Mouse (Mus musculus) stomach, postnatal 0 days (tissue): ENCODE measurements at regions not wholly inside any gene's neighbourhood (a gene's known extent, or its start where the extent isn't known, plus 50 kb on each side); places are given as distances from the start of the nearest gene placed in this dataset.
A peak's percentile ranks its signal among the peaks of the same experiment; 100 is the strongest.

Experiments used
- ATAC-seq: fragments of 200-750 bp; cut with Nextera tagmentation; 2 replicates; pipeline ENCODE4 v1.8.0; 2017; ENCODE audit not compliant: low FRiP score, low TSS enrichment
- DNase-seq: peaks from one replicate; pipeline ENCODE4 v3.0.0-alpha.2; 2016; ENCODE audit warnings: low spot score
- H3K27ac ChIP-seq: fragments of 300-500 bp; sonication (generic); replicated peaks from 2 replicates; pipeline ENCODE4 v1.5.1; 2014; ENCODE audit warnings: mild to moderate bottlenecking, control low read depth
- H3K27me3 ChIP-seq: fragments of 300-500 bp; sonication (generic); 2 replicates; pipeline ENCODE4 v1.6.1; 2014; ENCODE audit warnings: low read length; ENCODE audit not compliant: control insufficient read depth, insufficient read depth
- H3K36me3 ChIP-seq: fragments of 300-500 bp; sonication (generic); 2 replicates; pipeline ENCODE4 v1.6.1; 2014; ENCODE audit warnings: low read length, mixed read lengths; ENCODE audit not compliant: control insufficient read depth, insufficient read depth
- H3K4me1 ChIP-seq: fragments of 300-500 bp; sonication (generic); replicated peaks from 2 replicates; pipeline ENCODE4 v1.6.1; 2014; ENCODE audit warnings: antibody characterized with exemption; ENCODE audit not compliant: control insufficient read depth, insufficient read depth
- H3K4me2 ChIP-seq: fragments of 300-500 bp; sonication (generic); replicated peaks from 2 replicates; pipeline ENCODE4 v1.6.1; 2014; ENCODE audit warnings: low read depth, mild to moderate bottlenecking, control low read depth, moderate library complexity
- H3K4me3 ChIP-seq: fragments of 300-500 bp; sonication (generic); 2 replicates; pipeline ENCODE4 v1.5.1; 2014; ENCODE audit warnings: low read depth, low read length, control low read depth
- H3K9ac ChIP-seq: fragments of 300-500 bp; sonication (generic); 2 replicates; pipeline ENCODE4 v1.6.1; 2014; ENCODE audit warnings: mild to moderate bottlenecking, low read length, control low read depth, mixed read lengths
- H3K9me3 ChIP-seq: fragments of 300-500 bp; sonication (generic); 2 replicates; pipeline ENCODE4 v1.6.1; 2016; ENCODE audit warnings: low read length; ENCODE audit not compliant: control insufficient read depth
- CTCF ChIP-seq: IDR thresholded peaks from 2 replicates; pipeline ENCODE4 v1.5.1; 2016; ENCODE audit warnings: antibody characterized with exemption, low read depth, mild to moderate bottlenecking, moderate library complexity
- EP300 ChIP-seq: optimal IDR thresholded peaks from 2 replicates; pipeline ENCODE3; 2016; ENCODE audit warnings: antibody characterized with exemption
- WGBS: fragments of 180-500 bp; shearing (Covaris S2); extraction: QIAGEN DNeasy Blood & Tissue Kit; methylation state at CpG from one replicate; pipeline ENCODE4 v1.1.7; 2014; 5-methylcytosine and 5-hydroxymethylcytosine counted together

DNA sequence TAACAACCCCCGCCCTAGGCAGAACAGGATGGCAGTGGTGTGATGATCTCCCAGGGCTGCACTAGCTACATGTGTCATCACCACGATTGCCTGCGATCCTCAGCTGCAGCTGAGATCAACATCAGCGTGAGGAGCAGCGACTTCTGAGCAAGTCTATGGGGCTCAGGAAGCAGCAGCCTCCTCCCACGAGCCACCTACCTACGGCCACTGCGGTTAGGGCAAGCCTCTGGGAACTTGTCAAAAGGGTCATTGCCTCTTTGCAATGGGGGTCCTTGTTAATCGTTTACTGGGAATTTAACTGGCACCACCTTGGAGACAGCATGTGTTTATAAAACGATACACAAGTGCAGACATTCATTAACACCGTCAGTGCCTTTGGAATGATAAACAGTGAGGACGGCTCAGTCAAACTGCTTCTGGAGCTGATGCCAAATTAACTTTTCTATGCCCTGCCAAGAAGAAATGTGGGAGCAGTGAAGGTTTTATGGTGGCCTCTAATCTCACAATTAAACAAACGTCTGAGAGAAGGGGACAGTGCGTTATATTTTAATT is 118.8 kb upstream of the Cxcl12 start:
- H3K4me3 ChIP-seq = no peak overlapping the region
- DNase-seq = no peak

DNA sequence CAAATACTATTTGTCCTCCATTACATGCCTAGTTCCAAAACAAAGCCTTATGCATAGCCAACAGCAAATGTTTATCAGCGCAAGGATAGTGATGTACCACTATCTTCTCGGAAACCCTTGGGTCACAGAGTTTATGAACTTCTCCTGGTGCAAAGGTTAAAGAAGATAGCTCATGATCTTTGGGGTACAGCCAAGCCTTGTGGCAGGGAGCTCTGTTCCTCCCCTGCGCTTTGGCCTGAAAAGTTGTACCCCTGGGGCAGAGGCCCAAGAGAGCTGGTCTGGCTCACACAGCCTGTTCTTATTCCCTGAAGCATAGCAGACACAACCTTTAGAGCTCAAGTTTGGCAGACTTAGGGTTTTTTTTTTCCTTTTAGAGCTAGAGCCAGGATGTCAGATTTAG is 107.6 kb upstream of the Cxcl12 start:
- Histone ChIP-seq H3K4me2 (no peak overlapping the region), H3K4me3 (no peak overlapping the region), H3K27ac (no peak overlapping the region), H3K4me1 (no peaks in the 10 kb centered on the region), H3K36me3 (no peaks in the 10 kb centered on the region), H3K27me3 (no peaks in the 10 kb centered on the region), H3K9me3 (no peaks in the 10 kb centered on the region), H3K9ac (no peak overlapping the region)
- ATAC-seq (no peak), DNase-seq (no peak)
- 64% methylated on average over 3 of the region's 3 CpGs for WGBS
- TF ChIP-seq EP300 = no peak
- TF ChIP-seq CTCF = no peak

More for the DNA sequence above, 118.8 kb upstream of the Cxcl12 start:
- 0 out of 2 replicates have a peak, but pooled peaks cover 2% of the 10 kb centered on the region for H3K4me1 ChIP-seq
- WGBS = 27% methylated on average over 14 of the region's 14 CpGs
- H3K27ac ChIP-seq = no peak overlapping the region
- H3K9ac ChIP-seq = no peak overlapping the region
- no peaks in the 10 kb centered on the region for H3K9me3 ChIP-seq
- no peaks in the 10 kb centered on the region for H3K36me3 ChIP-seq
- H3K4me2 ChIP-seq = no peak overlapping the region
- no peak for ATAC-seq
- 0 out of 2 replicates have a peak, but pooled peaks have one; percentile 1 for TF ChIP-seq CTCF
- TF ChIP-seq EP300 = no peak
- H3K27me3 ChIP-seq = no peaks in the 10 kb centered on the region

GRCm38 (mm10) chr6:117067541-117068305 is 100.6 kb upstream of the Cxcl12 start:
- Histone ChIP-seq H3K4me3 (no peak overlapping the region), H3K9ac (no peak overlapping the region), H3K4me2 (no peak overlapping the region), H3K27me3 (no peaks in the 10 kb centered on the region), H3K9me3 (no peaks in the 10 kb centered on the region), H3K27ac (no peak overlapping the region), H3K4me1 (no peaks in the 10 kb centered on the region), H3K36me3 (no peaks in the 10 kb centered on the region)
- TF ChIP-seq EP300 (no peak), CTCF (no peak)
- 64% methylated on average over 9 of the region's 9 CpGs for WGBS
- no peak for ATAC-seq
- DNase-seq = no peak

- Histone ChIP-seq H3K36me3 (no peaks in the 10 kb centered on the region), H3K27me3 (no peaks in the 10 kb centered on the region), H3K27ac (no peak overlapping the region), H3K9me3 (no peaks in the 10 kb centered on the region), H3K4me3 (no peak overlapping the region), H3K9ac (no peak overlapping the region), H3K4me1 (no peaks in the 10 kb centered on the region), H3K4me2 (no peak overlapping the region)
- TF ChIP-seq CTCF = no peak
- no peak for TF ChIP-seq EP300
- DNase-seq (no peak), ATAC-seq (no peak)
- WGBS = 70% methylated on average over 6 of the region's 6 CpGs
These were observed 97.0 kb upstream of the Cxcl12 start for GRCm38 (mm10) chr6:117071311-117071710.

DNA sequence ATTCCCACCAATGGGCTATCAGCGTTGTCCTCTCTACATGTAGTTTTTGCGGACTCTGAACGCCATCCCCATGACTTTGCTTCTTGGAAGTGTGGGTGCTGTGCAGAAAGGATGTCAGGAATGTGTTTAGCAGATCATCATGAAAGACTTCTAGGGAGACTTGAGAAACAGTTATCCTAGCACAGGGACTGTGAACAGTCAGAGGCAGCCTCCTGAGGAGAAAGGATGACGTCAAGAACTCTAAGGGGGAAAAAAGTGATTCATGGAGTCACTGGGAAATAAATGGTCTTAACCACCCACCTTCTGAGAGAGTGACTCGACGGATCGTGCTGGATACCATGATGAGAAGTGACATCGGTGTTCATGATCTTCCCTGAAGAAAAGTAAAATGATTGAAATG is 96.5 kb upstream of the Cxcl12 start:
- H3K4me3 ChIP-seq = no peak overlapping the region
- no peaks in the 10 kb centered on the region for H3K27me3 ChIP-seq
- H3K9ac ChIP-seq = no peak overlapping the region
- no peak overlapping the region for H3K4me2 ChIP-seq
- ATAC-seq (no peak), DNase-seq (no peak)
- H3K36me3 ChIP-seq = no peaks in the 10 kb centered on the region
- H3K27ac ChIP-seq = no peak overlapping the region
- H3K4me1 ChIP-seq = no peaks in the 10 kb centered on the region
- TF ChIP-seq CTCF (no peak), EP300 (no peak)
- H3K9me3 ChIP-seq = no peaks in the 10 kb centered on the region
- 75% methylated on average over 8 of the region's 8 CpGs for WGBS

GRCm38 (mm10) chr6:117079500-117079899 is 88.8 kb upstream of the Cxcl12 start:
- ATAC-seq (no peak), DNase-seq (no peak)
- Histone ChIP-seq H3K27me3 (no peaks in the 10 kb centered on the region), H3K27ac (no peak overlapping the region), H3K4me1 (no peaks in the 10 kb centered on the region), H3K36me3 (no peaks in the 10 kb centered on the region), H3K4me2 (no peak overlapping the region), H3K4me3 (no peak overlapping the region), H3K9ac (no peak overlapping the region), H3K9me3 (no peaks in the 10 kb centered on the region)
- TF ChIP-seq EP300 = no peak
- no peak for TF ChIP-seq CTCF
- 48% methylated on average over 5 of the region's 5 CpGs for WGBS
